Comparison of ENCODE assay signal across 15 mouse cellular contexts in genomic region chr4:145846793-145847192, GRCm38 (mm10). TPM values are rescaled to one million over a fixed set of nuclear protein-coding genes. Genes with fewer than 3 reads are reported as not detected.
A peak's percentile ranks its signal among the peaks of the same experiment; 100 is the strongest.
DNase-seq lines count a peak whose midpoint lies in the region; ATAC-seq and TF ChIP-seq lines count a peak whose summit lies in the region.
"Not testable (repeated sequence)": the region's sequence is repeated elsewhere in the genome, so short reads cannot be mapped to it uniquely, and the experiment has no call there.
"Had no signal": no experiment of that assay in that cellular context is flagged by ENCODE, and none has a peak within 500 bp of the region (broad histone marks: within the 10 kb centered on the region; RNA-seq: fewer than 3 reads in every experiment).

No protein-coding gene starts in this region.

- H3K36me3 ChIP-seq in embryonic facial prominence, embryonic 11.5 days (replicated peaks; ENCODE audit: control insufficient read depth, insufficient read depth, low read depth, low read length); forebrain, embryonic 15.5 days; heart, embryonic 16.5 days (ENCODE audit: control insufficient read depth, insufficient read depth); intestine, embryonic 14.5 days (ENCODE audit: control insufficient read depth, insufficient read depth, low read length); limb, embryonic 12.5 days; liver, postnatal 0 days (replicated peaks; ENCODE audit: insufficient read depth, low read length); midbrain, embryonic 14.5 days (ENCODE audit: control insufficient read depth, insufficient read depth, low read length); stomach, embryonic 16.5 days (ENCODE audit: control insufficient read depth, insufficient read depth, low read length): not testable (repeated sequence)

- peak; percentile 68 for ATAC-seq in embryonic facial prominence, embryonic 11.5 days (replicated peaks; ENCODE audit: insufficient number of reproducible peaks, low FRiP score, low TSS enrichment, low read depth)
- ATAC-seq in forebrain, embryonic 15.5 days (replicated peaks) = peak; percentile 64; the same call in 1 of the 2 replicates
- ATAC-seq in heart, embryonic 16.5 days (replicated peaks; ENCODE audit: extremely low read depth, insufficient read depth, low FRiP score) = 0 out of 2 replicates have a peak, but pooled peaks have one; percentile 29
- ATAC-seq in intestine, embryonic 14.5 days (replicated peaks; ENCODE audit: low FRiP score, low TSS enrichment, low read depth) = peak; percentile 54
- ATAC-seq in limb, embryonic 12.5 days (ENCODE audit: insufficient number of reproducible peaks, insufficient read depth, low FRiP score, low TSS enrichment, low read depth) = peak; percentile 61; the same call in 1 of the 2 replicates
- peak; percentile 35; the same call in 1 of the 2 replicates for ATAC-seq in liver, postnatal 0 days
- peak; percentile 34; the same call in 1 of the 2 replicates for ATAC-seq in midbrain, embryonic 14.5 days (ENCODE audit: low FRiP score, low TSS enrichment)
- ATAC-seq in stomach, embryonic 16.5 days (ENCODE audit: insufficient read depth, low FRiP score) = peak; percentile 44

- TF ChIP-seq EP300 in liver, postnatal 0 days (IDR thresholded peaks at IDR 0.05; ENCODE audit: low read depth) = not testable (repeated sequence)

- not testable (repeated sequence) for H3K9me3 ChIP-seq in embryonic facial prominence, embryonic 11.5 days (replicated peaks; ENCODE audit: control insufficient read depth, low read length); forebrain, embryonic 15.5 days; heart, embryonic 16.5 days (replicated peaks; ENCODE audit: control insufficient read depth, low read length); intestine, embryonic 14.5 days (ENCODE audit: control insufficient read depth, low read length); liver, postnatal 0 days (ENCODE audit: low read length); midbrain, embryonic 14.5 days (ENCODE audit: control insufficient read depth, low read length); stomach, embryonic 16.5 days (replicated peaks; ENCODE audit: control insufficient read depth, low read length)
- peaks cover 19% of the 10 kb centered on the region for H3K9me3 ChIP-seq in limb, embryonic 12.5 days

- H3K4me1 ChIP-seq in embryonic facial prominence, embryonic 11.5 days (ENCODE audit: control insufficient read depth, insufficient read depth, low read length); forebrain, embryonic 15.5 days; heart, embryonic 16.5 days (ENCODE audit: control insufficient read depth, insufficient read depth, low read length); intestine, embryonic 14.5 days (replicated peaks; ENCODE audit: control insufficient read depth, insufficient read depth, low read length); limb, embryonic 12.5 days (replicated peaks); liver, postnatal 0 days (ENCODE audit: insufficient read depth); midbrain, embryonic 14.5 days (ENCODE audit: control insufficient read depth, insufficient read depth, low read length); stomach, embryonic 16.5 days (ENCODE audit: control insufficient read depth, insufficient read depth, low read length): not testable (repeated sequence)

- TF ChIP-seq CTCF in liver, postnatal 0 days (IDR thresholded peaks at IDR 0.05; ENCODE audit: low read depth) = not testable (repeated sequence)

- not testable (repeated sequence) for DNase-seq in embryonic facial prominence, embryonic 11.5 days (ENCODE audit: low spot score); intestine, embryonic 14.5 days (ENCODE audit: low spot score); midbrain, embryonic 14.5 days
- DNase-seq in liver, postnatal 0 days = peak; percentile 1

- H3K9ac ChIP-seq in embryonic facial prominence, embryonic 11.5 days (replicated peaks; ENCODE audit: low read length); forebrain, embryonic 15.5 days (replicated peaks); heart, embryonic 16.5 days (ENCODE audit: low read length); intestine, embryonic 14.5 days (ENCODE audit: low read length); limb, embryonic 12.5 days (replicated peaks); liver, postnatal 0 days (replicated peaks); midbrain, embryonic 14.5 days (replicated peaks; ENCODE audit: low read length); stomach, embryonic 16.5 days (ENCODE audit: low read length): not testable (repeated sequence)

- not testable (repeated sequence) for H3K27ac ChIP-seq in embryonic facial prominence, embryonic 11.5 days (replicated peaks; ENCODE audit: low read depth, low read length); forebrain, embryonic 15.5 days (replicated peaks); heart, embryonic 16.5 days (ENCODE audit: low read length); intestine, embryonic 14.5 days (ENCODE audit: low read depth); limb, embryonic 12.5 days; liver, postnatal 0 days (ENCODE audit: low read depth); midbrain, embryonic 14.5 days (replicated peaks; ENCODE audit: low read depth, low read length); stomach, embryonic 16.5 days (ENCODE audit: low read length)

- H3K27me3 ChIP-seq in embryonic facial prominence, embryonic 11.5 days (ENCODE audit: control insufficient read depth, insufficient read depth, low read length); forebrain, embryonic 15.5 days; heart, embryonic 16.5 days (ENCODE audit: control insufficient read depth, insufficient read depth, low read length); intestine, embryonic 14.5 days (replicated peaks; ENCODE audit: control insufficient read depth, insufficient read depth, low read length); limb, embryonic 12.5 days; liver, postnatal 0 days (ENCODE audit: insufficient read depth, low read length); midbrain, embryonic 14.5 days (ENCODE audit: control insufficient read depth, insufficient read depth, low read length); stomach, embryonic 16.5 days (ENCODE audit: control insufficient read depth, insufficient read depth, low read length): not testable (repeated sequence)

- not testable (repeated sequence) for H3K4me2 ChIP-seq in embryonic facial prominence, embryonic 11.5 days (ENCODE audit: low read depth, low read length); forebrain, embryonic 15.5 days (replicated peaks); heart, embryonic 16.5 days (ENCODE audit: low read depth, low read length); intestine, embryonic 14.5 days (ENCODE audit: low read length); limb, embryonic 12.5 days; liver, postnatal 0 days (ENCODE audit: low read depth, low read length); midbrain, embryonic 14.5 days (ENCODE audit: low read length); stomach, embryonic 16.5 days (ENCODE audit: low read depth, low read length)

- H3K4me3 ChIP-seq in embryonic facial prominence, embryonic 11.5 days (ENCODE audit: low read depth, low read length); forebrain, embryonic 15.5 days; heart, embryonic 16.5 days (ENCODE audit: low read length); intestine, embryonic 14.5 days (ENCODE audit: low read depth, low read length); limb, embryonic 12.5 days (replicated peaks); liver, postnatal 0 days (ENCODE audit: low read depth, low read length); midbrain, embryonic 14.5 days (replicated peaks; ENCODE audit: low read depth, low read length); stomach, embryonic 16.5 days (replicated peaks; ENCODE audit: low read length): not testable (repeated sequence)

RNA-seq across cellular contexts. Expression of gene Zfp986, which starts 21.8 kb away (rescaled TPM):
- not detected in 2 replicates for polyA plus RNA-seq in embryonic facial prominence, embryonic 11.5 days (2014; fragmentation: Nextera tagmentation; extraction: Ambion mirVana)
- not detected in 2 replicates for polyA plus RNA-seq in forebrain, embryonic 15.5 days (2015; fragmentation: Nextera tagmentation; extraction: Ambion mirVana)
- polyA plus RNA-seq in heart, embryonic 16.5 days (2015; fragmentation: Nextera tagmentation; extraction: Ambion mirVana) = not detected in 2 replicates
- not detected in 2 replicates for polyA plus RNA-seq in intestine, embryonic 14.5 days (2014; fragmentation: Nextera tagmentation; extraction: Ambion mirVana)
- not detected in 2 replicates for polyA plus RNA-seq in limb, embryonic 12.5 days (2016; fragmentation: Nextera tagmentation; extraction: Ambion mirVana)
- not detected in 2 replicates for polyA plus RNA-seq in liver, postnatal 0 days (2015; fragmentation: Nextera tagmentation; extraction: Ambion mirVana)
- not detected in 2 replicates for polyA plus RNA-seq in midbrain, embryonic 14.5 days (2014; fragmentation: Nextera tagmentation; extraction: Ambion mirVana)
- not detected in 2 replicates for polyA plus RNA-seq in stomach, embryonic 16.5 days (2015; fragmentation: Nextera tagmentation; extraction: Ambion mirVana)
- polyA plus RNA-seq: embryonic facial prominence, embryonic 10.5 days; forebrain, embryonic 10.5 days; hindbrain, embryonic 10.5 days; liver, embryonic 15.5 days; midbrain, embryonic 16.5 days; neural tube, embryonic 12.5 days; spleen, adult 2 months had no signal
